Mouse (Mus musculus) thymus, adult 2 months (tissue): ENCODE measurements around the gene Hist1h3a.

ENCODE experiments used
- CTCF ChIP-seq: fragments of 200-500 bp; IDR thresholded peaks from 2 replicates; pipeline ENCODE4 v1.5.1; 2012; ENCODE audit warnings: mild to moderate bottlenecking, control low read depth, low read length, moderate library complexity, borderline replicate concordance; ENCODE audit not compliant: control insufficient read depth, poor library complexity, insufficient read depth; ENCODE audit errors: extremely low read depth
- POLR2A ChIP-seq: fragments of 200-500 bp; IDR thresholded peaks from 2 replicates; pipeline ENCODE4 v1.6.1; 2012; ENCODE audit warnings: mild to moderate bottlenecking, low read length, control low read depth, moderate library complexity; ENCODE audit not compliant: control insufficient read depth, poor library complexity, insufficient read depth; ENCODE audit errors: extremely low read depth

GRCm38 (mm10) chr13:23724239-23724638 lies 37.9 kb downstream of the Hist1h3a start:
- no peak for TF ChIP-seq POLR2A
- TF ChIP-seq CTCF = no peak
